Mouse (Mus musculus): ENCODE results near the gene Dync1i2.

- TF ChIP-seq POLR2A (IDR thresholded peaks at IDR 0.05; ENCODE audit: insufficient read depth, low read depth, low read length) = no peak
- TF ChIP-seq CTCF (IDR thresholded peaks at IDR 0.05; ENCODE audit: insufficient read depth, low read depth, low read length) = no peak
Observed at GRCm38 (mm10) chr2:71231951-71232350, 20.4 kb downstream of the Dync1i2 start.
